Mouse (Mus musculus) activated CD4-positive, CD25-positive, alpha-beta regulatory T cell (primary cell): ENCODE results near the gene Noa1. TPM values are rescaled to one million over a fixed set of nuclear protein-coding genes. Genes with fewer than 3 reads are reported as not detected.

Experiments used
- polyA plus RNA-seq, 2 experiments: library from polyadenylated mRNA; unstranded; fragments of 100-300 nt; shearing (Covaris generic); gene quantifications; one replicate each; pipeline ENCODE4 v1.2.1; 2017

Noa1 gene
- polyA plus RNA-seq = 10 to 100 TPM; 33.6 to 39.6 TPM

GRCm38 (mm10) chr5:77309924-77310772 lies at the start of gene Noa1, which contains the start of gene Polr2b:
Gene Noa1 (minus strand): TSS chr5:77310084.
Gene Polr2b (plus strand): TSS chr5:77310147.

GRCm38 (mm10) chr5:77265081-77265670 lies 44.7 kb downstream of the Noa1 start, which contains the start of gene Rest:
Gene Rest (plus strand): TSS chr5:77265491.

Other genes starting within 250 kb of the Noa1 start
- 100 to 1,000 TPM; 230 to 397 TPM for gene Hopx, start 195.0 kb downstream of the Noa1 start, polyA plus RNA-seq
- under 1 TPM in 1 of 2 experiments, not detected in 1; 0.28 TPM for gene Spink2, start 98.6 kb downstream of the Noa1 start, polyA plus RNA-seq
- 10 to 100 TPM; 28.6 to 30.6 TPM for gene Rest, start 44.6 kb downstream of the Noa1 start, polyA plus RNA-seq
- gene Polr2b, start 63 bp upstream of the Noa1 start, polyA plus RNA-seq = 10 to 100 TPM; 61.5 to 62.8 TPM
- 1 to 10 TPM; 1.2 to 1.9 TPM for gene Igfbp7, start 98.0 kb upstream of the Noa1 start, polyA plus RNA-seq